Comparison of ENCODE assay signal across 22 mouse cellular contexts in genomic region chr11:36909036-36909435, GRCm38 (mm10).
"Had no signal": no experiment of that assay in that cellular context is flagged by ENCODE, and none has a peak within 500 bp of the region (broad histone marks: within the 10 kb centered on the region; RNA-seq: fewer than 3 reads in every experiment).

No protein-coding gene starts in this region.

- ATAC-seq: hindbrain, embryonic 16.5 days; hindbrain, postnatal 0 days; inflammation-experienced regulatory T-cells, adult 6 months; intestine, embryonic 15.5 days; intestine, embryonic 16.5 days; intestine, postnatal 0 days had no signal

- DNase-seq: heart, postnatal 10 days; heart, postnatal 14 days; heart, postnatal 36 days; heart, postnatal 4 days; kidney, adult 11 months; kidney, adult 18-20 months; kidney, adult 2 months; kidney, adult 8-10 months; kidney, adult 9 months; kidney, postnatal 10 days; kidney, postnatal 14 days; kidney, postnatal 25 days; kidney, postnatal 36 days; kidney, postnatal 4 days; layer of hippocampus, adult 9-11 months; layer of hippocampus, postnatal 36 days had no signal
